Mouse (Mus musculus) heart, embryonic 14.5 days (tissue): ENCODE results near the gene Olfr808. TPM values are rescaled to one million over a fixed set of nuclear protein-coding genes. Genes with fewer than 3 reads are reported as not detected.

Experiments
- microRNA-seq: library from miRNA; unstranded; fragments of <30 nt; microRNA quantifications from one replicate; pipeline ENCODE4, GENCODE M21; 2016
- polyA plus RNA-seq: library from polyadenylated mRNA; unstranded; fragments of >200 nt; fragmentation: Nextera tagmentation; extraction: Ambion mirVana; gene quantifications from 2 replicates; pipeline ENCODE4 v1.2.1, GENCODE M21; 2014

Olfr808 gene
- polyA plus RNA-seq, 1 experiment from 2014 or later, result not detected

Small RNA genes within 50 kb of the gene (microRNA-seq; reads per million reads assigned to microRNA genes)
- not detected for gene Gm24485

Other genes with a start within 250 kb of the Olfr808 start
- gene Olfr791, start 243.7 kb upstream of the Olfr808 start, polyA plus RNA-seq, result not detected in 2 replicates
- not detected in 2 replicates for gene Olfr792, start 226.3 kb upstream of the Olfr808 start, polyA plus RNA-seq
- not detected in 2 replicates for gene Olfr794, start 197.8 kb upstream of the Olfr808 start, polyA plus RNA-seq
- gene Olfr796, start 152.9 kb upstream of the Olfr808 start, polyA plus RNA-seq, result not detected in 2 replicates
- gene Olfr798, start 137.5 kb upstream of the Olfr808 start, polyA plus RNA-seq, result not detected in 2 replicates
- not detected in 2 replicates for gene Olfr799, start 128.0 kb upstream of the Olfr808 start, polyA plus RNA-seq
- not detected in 2 replicates for gene Olfr800, start 107.8 kb upstream of the Olfr808 start, polyA plus RNA-seq
- not detected in 2 replicates for gene Olfr801, start 91.6 kb upstream of the Olfr808 start, polyA plus RNA-seq
- gene Olfr802, start 77.3 kb upstream of the Olfr808 start, polyA plus RNA-seq, result not detected in 2 replicates
- gene Olfr803, start 71.2 kb upstream of the Olfr808 start, polyA plus RNA-seq, result not detected in 2 replicates
- gene Olfr804, start 62.3 kb upstream of the Olfr808 start, polyA plus RNA-seq, result not detected in 2 replicates
- gene Olfr805, start 36.1 kb upstream of the Olfr808 start, polyA plus RNA-seq, result not detected in 2 replicates
- not detected in 2 replicates for gene Olfr806, start 23.6 kb upstream of the Olfr808 start, polyA plus RNA-seq
- not detected in 2 replicates for gene Olfr807, start 7.7 kb upstream of the Olfr808 start, polyA plus RNA-seq
- not detected in 2 replicates for gene Olfr809, start 9.2 kb downstream of the Olfr808 start, polyA plus RNA-seq
- gene Olfr810, start 29.4 kb downstream of the Olfr808 start, polyA plus RNA-seq, result not detected in 2 replicates
- gene Olfr811, start 38.9 kb downstream of the Olfr808 start, polyA plus RNA-seq, result not detected in 2 replicates
- gene Olfr812, start 80.6 kb downstream of the Olfr808 start, polyA plus RNA-seq, result not detected in 2 replicates
- gene Olfr813, start 89.9 kb downstream of the Olfr808 start, polyA plus RNA-seq, result not detected in 2 replicates
- not detected in 2 replicates for gene Olfr814, start 114.4 kb downstream of the Olfr808 start, polyA plus RNA-seq
- not detected in 2 replicates for gene Olfr815, start 140.4 kb downstream of the Olfr808 start, polyA plus RNA-seq
- gene Olfr816, start 150.1 kb downstream of the Olfr808 start, polyA plus RNA-seq, result not detected in 2 replicates
- not detected in 2 replicates for gene Olfr818, start 183.6 kb downstream of the Olfr808 start, polyA plus RNA-seq
- gene Olfr819, start 201.8 kb downstream of the Olfr808 start, polyA plus RNA-seq, result not detected in 2 replicates
- gene Olfr247, start 210.7 kb downstream of the Olfr808 start, polyA plus RNA-seq, result not detected in 2 replicates
- gene Gm10310, start 219.6 kb downstream of the Olfr808 start, polyA plus RNA-seq, result not detected in 2 replicates
- not detected in 2 replicates for gene Olfr820, start 247.1 kb downstream of the Olfr808 start, polyA plus RNA-seq